Mouse (Mus musculus): ENCODE results near the gene Olfr1386. TPM values are rescaled to one million over a fixed set of nuclear protein-coding genes. Genes with fewer than 3 reads are reported as not detected.
"Not testable (repeated sequence)": the region's sequence is repeated elsewhere in the genome, so short reads cannot be mapped to it uniquely, and the experiment has no call there.

The Olfr1386 gene
- total RNA-seq (2021): not detected

DNA sequence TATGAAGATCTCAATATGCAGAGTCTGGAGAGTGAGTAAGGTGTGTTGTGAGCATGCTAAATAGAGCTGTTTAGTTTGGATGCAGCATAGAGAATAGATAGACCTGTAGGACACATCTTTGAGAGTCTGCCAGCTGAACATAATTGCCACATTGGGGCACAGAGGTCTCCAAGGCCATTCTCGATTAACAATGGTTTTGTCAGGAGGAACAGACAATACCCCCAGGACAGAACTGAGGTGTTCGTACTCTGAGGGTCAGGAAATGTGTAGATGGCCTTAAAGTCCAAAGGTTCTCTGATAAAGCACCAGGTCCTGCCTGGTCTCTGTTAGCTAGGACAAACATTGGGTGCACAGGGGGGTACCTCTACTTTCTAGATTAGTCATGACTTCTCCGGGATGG lies at the start of gene Olfr1386:
Olfr1386 (plus strand) TSS at position 301 of the 400 bp plus-strand sequence.
- not testable (repeated sequence) for DNase-seq (ENCODE audit: extremely low spot score in 1 of 2, low spot score in 1 of 2)

DNA sequence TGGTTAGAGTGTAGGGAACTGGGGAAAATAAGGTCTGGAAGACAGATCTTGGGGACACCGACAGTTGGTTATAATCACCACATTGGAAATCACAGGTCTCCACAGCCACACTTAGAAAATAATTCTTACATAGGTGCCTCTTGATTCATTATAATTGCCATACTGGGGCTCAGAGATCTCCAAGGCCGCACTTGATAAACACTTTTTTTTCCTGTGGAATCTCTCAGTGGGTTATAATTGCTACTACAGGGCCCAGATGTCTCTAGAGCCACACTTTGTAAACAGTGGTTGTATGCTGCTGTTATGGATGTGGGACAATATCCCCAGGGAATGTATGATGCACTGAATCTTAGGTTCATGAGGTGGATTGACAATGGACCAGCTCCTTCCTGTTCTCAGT lies 42.1 kb upstream of the Olfr1386 start, which contains the start of gene Olfr1389:
Olfr1389 (plus strand) TSS at position 301 of the 400 bp plus-strand sequence.
- DNase-seq (ENCODE audit: extremely low spot score in 1 of 2, low spot score in 1 of 2): no peak

DNA sequence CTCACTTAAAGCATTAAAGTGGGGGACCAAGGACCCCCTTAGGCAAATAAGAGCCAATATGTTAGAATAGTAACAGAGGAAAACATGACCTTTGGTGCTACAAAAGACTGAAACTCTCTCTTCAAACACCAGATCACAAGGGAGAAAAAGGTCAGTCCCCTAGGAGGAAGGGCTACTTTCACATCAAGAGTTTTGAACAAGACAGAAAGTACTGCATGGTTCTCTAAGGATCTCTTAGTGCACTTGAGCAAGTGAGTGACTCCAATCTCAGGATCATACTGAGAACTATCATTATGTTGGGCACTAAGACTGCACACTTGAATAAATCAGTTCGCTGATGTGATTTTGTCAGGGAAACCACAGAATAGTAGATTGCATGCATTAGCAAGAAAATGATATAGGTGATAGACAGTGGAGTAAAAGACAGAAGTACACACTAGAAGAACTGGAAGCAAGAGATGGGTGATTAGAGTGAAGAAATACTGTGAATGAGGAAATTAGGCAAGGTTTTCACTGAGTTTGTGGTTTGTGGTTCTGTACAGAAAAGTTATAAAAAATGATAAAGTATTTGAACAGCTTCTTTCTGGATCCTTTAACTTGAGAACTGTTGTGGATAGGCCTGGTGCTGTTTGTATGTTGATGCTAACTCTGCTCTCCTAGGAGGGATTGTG lies 39.5 kb upstream of the Olfr1386 start:
- no peak for DNase-seq (ENCODE audit: extremely low spot score in 1 of 2, low spot score in 1 of 2)

DNA sequence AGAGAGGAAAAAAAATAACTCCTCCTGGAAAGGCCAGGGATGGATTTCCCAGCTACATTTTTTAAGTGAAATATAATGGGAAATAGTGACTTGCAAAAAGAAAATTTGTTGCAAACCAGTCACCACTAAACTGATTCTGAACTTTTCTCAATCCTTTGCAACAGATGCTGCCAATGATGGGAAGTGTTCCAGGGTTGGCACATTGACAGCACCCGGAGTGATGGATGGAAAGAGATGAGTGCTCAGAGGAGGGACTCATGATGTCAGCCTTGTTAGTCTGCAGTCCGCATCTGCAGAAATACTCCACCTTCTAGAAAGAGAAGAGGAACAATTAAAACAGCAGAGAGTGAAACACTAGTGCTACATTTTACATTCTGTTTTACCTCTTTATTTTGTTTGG lies 35.2 kb upstream of the Olfr1386 start:
- DNase-seq (ENCODE audit: extremely low spot score in 1 of 2, low spot score in 1 of 2): peak in 1 of 2 experiments; percentile 35

DNA sequence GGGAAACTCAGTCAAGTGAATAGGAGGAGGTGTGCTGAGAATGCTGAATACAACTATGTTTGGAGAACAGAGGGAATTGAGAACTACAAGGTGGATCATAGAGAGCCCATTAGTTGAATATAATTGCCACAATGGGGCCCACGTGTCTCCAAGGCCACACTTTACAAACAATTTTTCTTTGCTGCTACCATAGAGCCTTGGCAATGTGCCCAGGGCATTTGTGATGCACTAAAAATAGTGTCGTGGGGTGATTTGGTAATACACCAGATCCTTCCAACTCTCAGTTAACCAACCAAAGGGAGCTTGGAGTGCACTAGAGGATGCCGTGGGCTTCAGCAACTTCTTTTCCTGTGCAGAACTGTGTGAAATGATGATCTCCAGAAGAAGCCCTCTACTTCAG lies 28.4 kb upstream of the Olfr1386 start, which contains the start of gene Olfr1388:
Olfr1388 (plus strand) TSS at position 214 of the 400 bp plus-strand sequence.
- peak in 1 of 2 experiments; percentile 5 for DNase-seq (ENCODE audit: extremely low spot score in 1 of 2, low spot score in 1 of 2)

DNA sequence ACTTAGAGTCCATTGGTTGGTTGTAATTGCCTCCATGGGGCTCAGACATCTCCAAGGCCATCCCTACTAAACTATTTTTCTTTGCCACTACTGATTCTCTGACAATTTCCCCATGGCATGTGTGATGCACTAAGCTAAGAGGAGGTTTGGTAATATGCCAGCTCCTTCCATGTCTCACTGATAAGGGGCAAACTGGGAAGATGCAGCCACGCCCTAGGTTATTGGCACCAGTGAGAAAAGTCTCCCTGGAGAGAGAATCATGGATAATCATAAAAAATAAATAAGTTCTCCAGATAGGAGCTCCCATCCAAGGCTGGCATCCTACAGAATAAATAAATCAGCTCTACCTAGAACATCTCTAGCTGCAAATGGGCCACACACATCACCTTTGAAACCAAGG lies 9.8 kb upstream of the Olfr1386 start, which contains the start of gene Olfr1387:
Olfr1387 (plus strand) TSS at position 301 of the 400 bp plus-strand sequence.
- DNase-seq (ENCODE audit: extremely low spot score in 1 of 2, low spot score in 1 of 2): no peak

DNA sequence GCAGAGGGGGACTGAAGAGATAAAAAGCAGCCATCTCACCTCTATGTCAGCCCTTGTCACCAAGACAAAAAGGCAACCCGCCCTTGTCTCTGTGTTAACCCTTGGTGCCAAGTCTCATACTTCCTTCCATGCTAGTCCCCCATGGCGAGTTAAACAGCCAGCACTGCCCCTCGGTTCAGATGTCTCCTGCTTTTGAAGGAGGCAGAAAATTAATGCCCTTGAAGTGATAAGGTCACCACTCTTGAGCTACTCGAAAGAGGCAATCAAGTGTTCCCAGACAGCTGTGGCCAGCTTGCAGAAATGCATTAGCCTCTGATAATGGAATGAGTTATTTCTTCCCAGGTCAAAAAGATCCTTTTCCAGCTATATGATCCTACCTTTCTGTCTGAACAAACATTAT lies 21.1 kb downstream of the Olfr1386 start:
- DNase-seq (ENCODE audit: extremely low spot score in 1 of 2, low spot score in 1 of 2): no peak

DNA sequence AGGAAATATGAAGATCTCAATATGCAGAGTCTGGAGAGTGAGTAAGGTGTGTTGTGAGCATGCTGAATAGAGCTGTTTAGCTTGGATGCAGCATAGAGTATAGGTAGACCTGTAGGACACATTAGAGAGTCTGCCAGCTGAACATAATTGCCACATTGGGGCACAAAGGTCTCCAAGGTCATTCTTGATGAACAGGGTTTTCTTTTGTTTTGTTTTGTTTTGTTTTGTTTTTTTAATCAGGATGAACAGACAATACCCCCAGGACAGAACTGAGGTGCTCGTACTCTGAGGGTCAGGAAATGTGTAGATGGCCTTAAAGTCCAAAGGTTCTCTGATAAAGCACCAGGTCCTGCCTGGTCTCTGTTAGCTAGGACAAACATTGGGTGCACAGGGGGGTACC lies 23.9 kb downstream of the Olfr1386 start, which contains the start of gene Olfr1385:
Olfr1385 (plus strand) TSS at position 301 of the 400 bp plus-strand sequence.
- DNase-seq (ENCODE audit: extremely low spot score in 1 of 2, low spot score in 1 of 2): not testable (repeated sequence)

DNA sequence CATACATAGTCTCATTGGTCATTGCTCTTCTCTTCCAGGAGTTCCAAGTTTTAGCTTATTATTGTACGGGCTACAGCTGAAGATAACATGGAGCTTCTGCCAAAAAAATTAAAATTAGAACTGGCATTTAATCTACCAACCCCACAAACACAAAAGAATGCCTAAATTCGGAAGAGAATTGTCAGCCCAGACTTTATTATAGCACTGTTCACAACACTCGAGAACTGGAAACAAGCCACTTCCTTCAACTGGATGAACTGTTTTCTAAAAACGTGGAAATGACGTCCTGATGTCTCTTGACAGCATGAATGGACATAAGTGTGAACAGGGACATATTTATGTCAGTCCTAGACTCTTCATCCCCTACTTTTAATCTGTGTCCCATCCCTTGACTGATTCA lies 53.2 kb downstream of the Olfr1386 start:
- no peak for DNase-seq (ENCODE audit: extremely low spot score in 1 of 2, low spot score in 1 of 2)

DNA sequence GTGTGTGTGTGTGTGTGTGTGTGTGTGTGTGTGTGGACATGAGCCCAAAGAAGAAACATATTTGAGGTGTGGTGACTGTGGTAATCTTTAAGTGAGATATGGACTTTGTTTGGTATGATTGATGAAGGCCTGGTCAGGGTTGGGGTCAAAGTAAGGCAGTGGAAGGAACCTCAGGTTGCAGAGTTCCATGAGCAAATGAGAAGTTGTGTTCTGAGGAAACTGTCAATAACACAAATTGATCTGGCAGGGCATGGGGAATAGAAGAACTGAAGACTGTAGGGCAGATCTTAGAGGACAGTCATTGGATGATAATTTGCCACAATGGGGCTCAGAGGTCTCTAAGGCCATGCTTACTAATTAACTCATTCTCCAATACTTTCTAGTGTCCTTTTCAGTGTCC lies 54.5 kb downstream of the Olfr1386 start, which contains the start of gene Olfr1383:
Olfr1383 (plus strand) TSS at position 301 of the 400 bp plus-strand sequence.
- DNase-seq (ENCODE audit: extremely low spot score in 1 of 2, low spot score in 1 of 2): no peak

Other genes starting within 250 kb of the Olfr1386 start
- gene Mgat1, start 220.9 kb upstream of the Olfr1386 start, total RNA-seq (2021): 10 to 100 TPM; 54.4 to 57.0 TPM
- gene Olfr1393, start 186.7 kb upstream of the Olfr1386 start, total RNA-seq (2021): not detected
- not detected for gene Olfr1392, start 179.8 kb upstream of the Olfr1386 start, total RNA-seq (2021)
- gene Olfr10, start 160.3 kb upstream of the Olfr1386 start, total RNA-seq (2021): not detected
- not detected for gene Olfr1391, start 142.3 kb upstream of the Olfr1386 start, total RNA-seq (2021)
- not detected for gene Olfr1390, start 129.9 kb upstream of the Olfr1386 start, total RNA-seq (2021)
- not detected for gene Olfr1389, start 42.0 kb upstream of the Olfr1386 start, total RNA-seq (2021)
- under 1 TPM; 0.42 to 0.59 TPM for gene Olfr1388, start 28.4 kb upstream of the Olfr1386 start, total RNA-seq (2021)
- not detected for gene Olfr1387, start 9.7 kb upstream of the Olfr1386 start, total RNA-seq (2021)
- gene Olfr1385, start 24.0 kb downstream of the Olfr1386 start, total RNA-seq (2021): not detected
- gene Olfr1384, start 41.7 kb downstream of the Olfr1386 start, total RNA-seq (2021): not detected
- under 1 TPM in 1 of 2 experiments, not detected in 1; 0.40 TPM for gene Olfr1383, start 54.6 kb downstream of the Olfr1386 start, total RNA-seq (2021)
- not detected for gene Olfr1382, start 63.2 kb downstream of the Olfr1386 start, total RNA-seq (2021)
- gene Olfr1381, start 78.4 kb downstream of the Olfr1386 start, total RNA-seq (2021): not detected
- not detected for gene Olfr1380, start 91.8 kb downstream of the Olfr1386 start, total RNA-seq (2021)
- gene Flt4, start 144.2 kb downstream of the Olfr1386 start, total RNA-seq (2021): 1 to 10 TPM; 1.9 to 2.5 TPM
- gene Scgb3a1, start 198.6 kb downstream of the Olfr1386 start, total RNA-seq (2021): under 1 TPM in 1 of 2 experiments, not detected in 1; 0.84 TPM
- gene Cnot6, start 247.7 kb downstream of the Olfr1386 start, total RNA-seq (2021): 10 to 100 TPM; 43.4 to 43.6 TPM

All from layer of hippocampus, postnatal 25 days (tissue).